Mouse (Mus musculus): ENCODE measurements around the gene Hist2h2ac. TPM values are rescaled to one million over a fixed set of nuclear protein-coding genes. Genes with fewer than 3 reads are reported as not detected.

Gene Hist2h2ac
- polyA plus RNA-seq, 1 experiment from 2014 or later = not detected

Other genes starting within 250 kb of the Hist2h2ac start
- 5.4 TPM for gene Plekho1, start 224.9 kb downstream of the Hist2h2ac start, polyA plus RNA-seq (2014; fragmentation: Illumina TruSeq; extraction: RNeasy Lipid Tissue Mini Kit (QIAGEN cat#74804); ENCODE audit: low read depth, low replicate concordance)
- gene Vps45, start 162.4 kb downstream of the Hist2h2ac start, polyA plus RNA-seq (2014; fragmentation: Illumina TruSeq; extraction: RNeasy Lipid Tissue Mini Kit (QIAGEN cat#74804); ENCODE audit: low read depth, low replicate concordance) = 74.0 TPM
- 26.7 TPM for gene Otud7b, start 116.4 kb downstream of the Hist2h2ac start, polyA plus RNA-seq (2014; fragmentation: Illumina TruSeq; extraction: RNeasy Lipid Tissue Mini Kit (QIAGEN cat#74804); ENCODE audit: low read depth, low replicate concordance)
- 15.3 TPM for gene Mtmr11, start 58.9 kb downstream of the Hist2h2ac start, polyA plus RNA-seq (2014; fragmentation: Illumina TruSeq; extraction: RNeasy Lipid Tissue Mini Kit (QIAGEN cat#74804); ENCODE audit: low read depth, low replicate concordance)
- 15.0 TPM for gene Sf3b4, start 48.5 kb downstream of the Hist2h2ac start, polyA plus RNA-seq (2014; fragmentation: Illumina TruSeq; extraction: RNeasy Lipid Tissue Mini Kit (QIAGEN cat#74804); ENCODE audit: low read depth, low replicate concordance)
- gene Sv2a, start 39.7 kb downstream of the Hist2h2ac start, polyA plus RNA-seq (2014; fragmentation: Illumina TruSeq; extraction: RNeasy Lipid Tissue Mini Kit (QIAGEN cat#74804); ENCODE audit: low read depth, low replicate concordance) = 3.7 TPM
- gene Bola1, start 1.2 kb downstream of the Hist2h2ac start, polyA plus RNA-seq (2014; fragmentation: Illumina TruSeq; extraction: RNeasy Lipid Tissue Mini Kit (QIAGEN cat#74804); ENCODE audit: low read depth, low replicate concordance) = 4.2 TPM
- not detected for gene Hist2h2ab, start 1.0 kb downstream of the Hist2h2ac start, polyA plus RNA-seq (2014; fragmentation: Illumina TruSeq; extraction: RNeasy Lipid Tissue Mini Kit (QIAGEN cat#74804); ENCODE audit: low read depth, low replicate concordance)
- gene Hist2h2be, start 239 bp upstream of the Hist2h2ac start, polyA plus RNA-seq (2014; fragmentation: Illumina TruSeq; extraction: RNeasy Lipid Tissue Mini Kit (QIAGEN cat#74804); ENCODE audit: low read depth, low replicate concordance) = 23.5 TPM
- 8.0 TPM for gene Hist2h3c2, start 18.2 kb upstream of the Hist2h2ac start, polyA plus RNA-seq (2014; fragmentation: Illumina TruSeq; extraction: RNeasy Lipid Tissue Mini Kit (QIAGEN cat#74804); ENCODE audit: low read depth, low replicate concordance)
- not detected for gene Hist2h2aa2, start 19.4 kb upstream of the Hist2h2ac start, polyA plus RNA-seq (2014; fragmentation: Illumina TruSeq; extraction: RNeasy Lipid Tissue Mini Kit (QIAGEN cat#74804); ENCODE audit: low read depth, low replicate concordance)
- gene Hist2h2aa1, start 24.6 kb upstream of the Hist2h2ac start, polyA plus RNA-seq (2014; fragmentation: Illumina TruSeq; extraction: RNeasy Lipid Tissue Mini Kit (QIAGEN cat#74804); ENCODE audit: low read depth, low replicate concordance) = not detected
- gene Hist2h3c1, start 25.8 kb upstream of the Hist2h2ac start, polyA plus RNA-seq (2014; fragmentation: Illumina TruSeq; extraction: RNeasy Lipid Tissue Mini Kit (QIAGEN cat#74804); ENCODE audit: low read depth, low replicate concordance) = 46.1 TPM
- gene Hist2h4, start 42.4 kb upstream of the Hist2h2ac start, polyA plus RNA-seq (2014; fragmentation: Illumina TruSeq; extraction: RNeasy Lipid Tissue Mini Kit (QIAGEN cat#74804); ENCODE audit: low read depth, low replicate concordance) = 0.99 TPM
- gene Hist2h3b, start 47.8 kb upstream of the Hist2h2ac start, polyA plus RNA-seq (2014; fragmentation: Illumina TruSeq; extraction: RNeasy Lipid Tissue Mini Kit (QIAGEN cat#74804); ENCODE audit: low read depth, low replicate concordance) = not detected
- gene Hist2h2bb, start 48.9 kb upstream of the Hist2h2ac start, polyA plus RNA-seq (2014; fragmentation: Illumina TruSeq; extraction: RNeasy Lipid Tissue Mini Kit (QIAGEN cat#74804); ENCODE audit: low read depth, low replicate concordance) = not detected
- gene Fcgr1, start 73.1 kb upstream of the Hist2h2ac start, polyA plus RNA-seq (2014; fragmentation: Illumina TruSeq; extraction: RNeasy Lipid Tissue Mini Kit (QIAGEN cat#74804); ENCODE audit: low read depth, low replicate concordance) = 0.99 TPM
- not detected for gene BC107364, start 231.4 kb upstream of the Hist2h2ac start, polyA plus RNA-seq (2014; fragmentation: Illumina TruSeq; extraction: RNeasy Lipid Tissue Mini Kit (QIAGEN cat#74804); ENCODE audit: low read depth, low replicate concordance)